Mouse (Mus musculus) lung, embryonic 16.5 days (tissue): ENCODE data around the gene Uaca. TPM values are rescaled to one million over a fixed set of nuclear protein-coding genes. Genes with fewer than 3 reads are reported as not detected.
A peak's percentile ranks its signal among the peaks of the same experiment; 100 is the strongest.

ENCODE experiments used
- ATAC-seq: fragments of 200-750 bp; cut with Nextera tagmentation; 2 replicates; pipeline ENCODE4 v1.8.0; 2017; ENCODE audit warnings: low read depth, mild to moderate bottlenecking, moderate library complexity
- H3K27ac ChIP-seq: fragments of 300-500 bp; sonication (generic); 2 replicates; pipeline ENCODE4 v1.5.1; 2014; ENCODE audit warnings: mild to moderate bottlenecking, control low read depth, low read length
- H3K27me3 ChIP-seq: fragments of 300-500 bp; sonication (generic); 2 replicates; pipeline ENCODE4 v1.6.1; 2014; ENCODE audit warnings: low read depth, low read length, mixed read lengths; ENCODE audit not compliant: control insufficient read depth, insufficient read depth
- H3K36me3 ChIP-seq: fragments of 300-500 bp; sonication (generic); 2 replicates; pipeline ENCODE4 v1.6.1; 2014; ENCODE audit warnings: low read length; ENCODE audit not compliant: control insufficient read depth, insufficient read depth
- H3K4me1 ChIP-seq: fragments of 300-500 bp; sonication (generic); replicated peaks from 2 replicates; pipeline ENCODE4 v1.6.1; 2014; ENCODE audit warnings: low read length, mixed read lengths; ENCODE audit not compliant: control insufficient read depth, insufficient read depth
- H3K4me2 ChIP-seq: fragments of 300-500 bp; sonication (generic); 2 replicates; pipeline ENCODE4 v1.6.1; 2014; ENCODE audit warnings: low read depth, low read length, control low read depth
- H3K4me3 ChIP-seq: fragments of 300-500 bp; sonication (generic); 2 replicates; pipeline ENCODE4 v1.5.1; 2014; ENCODE audit warnings: mild to moderate bottlenecking, low read length, control low read depth
- H3K9ac ChIP-seq: fragments of 300-500 bp; sonication (generic); 2 replicates; pipeline ENCODE4 v1.6.1; 2014; ENCODE audit warnings: low read length, control low read depth
- H3K9me3 ChIP-seq: fragments of 300-500 bp; sonication (generic); 2 replicates; pipeline ENCODE4 v1.6.1; 2016; ENCODE audit warnings: low read length; ENCODE audit not compliant: control insufficient read depth
- WGBS: fragments of 180-500 bp; shearing (Covaris S2); extraction: QIAGEN DNeasy Blood & Tissue Kit; methylation state at CpG from one replicate; pipeline ENCODE4 v1.1.7; 2014; 5-methylcytosine and 5-hydroxymethylcytosine counted together
- polyA plus RNA-seq: library from polyadenylated mRNA; unstranded; fragments of >200 nt; fragmentation: Nextera tagmentation; extraction: Ambion mirVana; gene quantifications from 2 replicates; pipeline ENCODE4 v1.2.1, GENCODE M21; 2015

The Uaca gene
- polyA plus RNA-seq, 1 experiment from 2014 or later: 33.3 TPM

DNA sequence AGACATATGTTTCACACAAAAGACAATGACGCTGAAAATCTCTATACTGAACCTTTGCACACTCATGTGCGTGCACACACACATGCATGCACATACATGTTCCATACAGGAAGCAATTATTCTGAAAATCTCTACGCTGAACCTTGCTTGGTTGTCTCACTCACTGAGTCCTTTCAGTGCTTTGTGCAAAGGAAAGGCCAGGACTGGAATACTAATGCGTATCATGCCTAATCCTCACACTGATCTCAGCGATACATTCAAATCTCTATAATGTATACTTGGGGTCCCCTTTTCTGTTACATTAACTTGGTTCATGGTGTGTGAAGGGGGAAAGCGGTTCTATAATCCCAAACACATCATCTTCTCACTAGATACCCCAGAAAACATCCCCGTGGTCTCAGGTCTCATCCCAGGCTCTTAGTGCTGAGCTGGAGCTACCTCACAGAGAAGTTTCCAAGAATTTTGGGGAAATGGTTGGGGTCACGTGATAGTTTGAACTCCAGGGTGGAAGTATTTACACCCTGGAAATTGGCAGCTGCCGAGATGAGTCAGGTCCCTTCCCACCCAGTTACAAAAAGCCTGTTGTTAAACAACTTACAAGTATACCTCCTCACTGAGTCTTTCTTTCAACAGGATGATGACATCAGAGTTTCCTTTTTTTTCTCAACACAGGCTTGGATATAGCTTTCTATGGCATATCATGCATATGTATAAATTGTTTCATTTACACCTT, 12.1 kb upstream of the Uaca start:
- no peaks in the 10 kb centered on the region for H3K9me3 ChIP-seq
- H3K36me3 ChIP-seq: no peaks in the 10 kb centered on the region
- no peak overlapping the region for H3K4me2 ChIP-seq
- no peak overlapping the region for H3K9ac ChIP-seq
- no peaks in the 10 kb centered on the region for H3K27me3 ChIP-seq
- H3K27ac ChIP-seq: no peak overlapping the region
- H3K4me3 ChIP-seq: no peak overlapping the region
- 83% methylated on average over 9 of the region's 9 CpGs for WGBS
- no peaks in the 10 kb centered on the region for H3K4me1 ChIP-seq
- no peak for ATAC-seq

DNA sequence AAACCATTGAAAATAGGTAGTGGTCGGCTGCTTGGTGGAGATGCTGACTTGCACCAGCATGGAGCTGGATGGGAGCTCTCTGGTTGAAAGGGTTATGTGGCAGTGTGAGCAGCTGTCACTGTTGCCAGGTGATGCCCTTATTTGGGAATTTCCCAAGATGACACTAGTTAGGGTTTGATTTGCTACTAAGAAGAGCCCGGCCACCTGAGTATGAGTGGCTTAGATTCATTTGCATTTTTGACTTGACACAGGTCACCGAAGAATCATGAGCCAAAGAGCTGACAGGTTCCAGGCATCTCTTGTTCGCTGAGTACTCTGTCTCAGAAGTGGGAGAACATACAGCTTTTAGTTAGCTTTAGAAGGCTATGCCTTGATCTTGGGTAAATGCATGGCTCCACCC, 9.3 kb upstream of the Uaca start:
- Histone ChIP-seq H3K27ac (no peak overlapping the region), H3K4me2 (no peak overlapping the region), H3K27me3 (no peaks in the 10 kb centered on the region), H3K36me3 (no peaks in the 10 kb centered on the region), H3K4me1 (no peaks in the 10 kb centered on the region), H3K4me3 (no peak overlapping the region), H3K9ac (no peak overlapping the region), H3K9me3 (no peaks in the 10 kb centered on the region)
- no peak for ATAC-seq
- 57% methylated on average over 4 of the region's 4 CpGs for WGBS

DNA sequence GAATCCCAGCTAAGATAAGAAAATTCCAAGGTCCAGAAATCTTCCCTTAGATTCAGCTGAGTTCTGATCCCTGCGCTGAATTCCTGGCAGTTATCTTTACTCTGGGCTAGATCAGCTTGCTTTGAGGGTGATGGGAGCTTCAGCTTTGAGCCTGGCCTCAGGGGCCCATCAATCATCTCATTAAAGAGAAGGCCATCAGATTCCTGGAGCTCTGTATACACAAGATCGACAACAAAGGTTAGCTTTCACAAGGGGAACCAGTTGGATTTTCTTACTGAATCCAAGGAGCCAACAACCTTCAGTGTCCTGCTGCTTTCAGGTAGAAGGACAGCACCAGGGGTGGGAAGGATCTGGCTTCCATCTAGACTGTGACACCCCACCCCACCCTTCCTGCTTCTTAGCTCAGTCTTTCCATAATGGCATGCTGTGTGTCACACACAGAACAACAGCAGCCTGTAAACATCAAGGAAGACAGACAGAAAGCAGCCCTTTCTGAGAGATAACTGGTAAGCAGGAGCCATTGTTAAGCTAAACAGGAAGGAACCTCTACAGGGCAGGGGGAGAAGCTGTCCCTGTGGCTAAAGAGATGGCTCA, 6.7 kb upstream of the Uaca start:
- Histone ChIP-seq H3K27ac (no peak overlapping the region), H3K4me2 (no peak overlapping the region), H3K9me3 (no peaks in the 10 kb centered on the region), H3K27me3 (no peaks in the 10 kb centered on the region), H3K36me3 (no peaks in the 10 kb centered on the region), H3K9ac (no peak overlapping the region), H3K4me1 (peaks cover 5% of the 10 kb centered on the region; the same call in 1 of the 2 replicates), H3K4me3 (no peak overlapping the region)
- WGBS: 8% methylated on average over 2 of the region's 2 CpGs
- ATAC-seq: no peak

DNA sequence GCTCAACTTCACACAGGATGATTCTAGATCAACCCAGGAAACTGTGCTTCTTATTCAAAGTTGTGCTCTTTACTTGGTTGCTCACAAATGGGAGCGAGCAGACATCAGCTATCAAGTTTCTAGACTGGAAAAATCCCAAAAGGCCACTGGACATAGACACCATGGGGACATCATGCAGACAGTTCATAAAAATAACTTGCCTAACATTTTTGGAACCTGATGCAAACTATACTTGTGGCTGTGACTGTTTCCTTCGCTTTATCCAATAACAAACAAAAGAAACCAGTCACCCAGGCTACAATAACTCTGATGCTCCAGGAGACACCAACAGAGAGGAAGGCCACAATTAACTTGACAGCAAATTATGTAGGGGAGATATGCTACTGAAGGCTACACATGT, 4.1 kb upstream of the Uaca start:
- no peaks in the 10 kb centered on the region for H3K27me3 ChIP-seq
- no peak overlapping the region for H3K4me2 ChIP-seq
- H3K36me3 ChIP-seq: no peaks in the 10 kb centered on the region
- 68% methylated on average over 2 of the region's 2 CpGs for WGBS
- H3K4me1 ChIP-seq: peaks cover 13% of the 10 kb centered on the region
- H3K9ac ChIP-seq: no peak overlapping the region
- H3K27ac ChIP-seq: peak overlapping the region; percentile 40; the same call in 1 of the 2 replicates
- no peaks in the 10 kb centered on the region for H3K9me3 ChIP-seq
- no peak overlapping the region for H3K4me3 ChIP-seq
- ATAC-seq: no peak

DNA sequence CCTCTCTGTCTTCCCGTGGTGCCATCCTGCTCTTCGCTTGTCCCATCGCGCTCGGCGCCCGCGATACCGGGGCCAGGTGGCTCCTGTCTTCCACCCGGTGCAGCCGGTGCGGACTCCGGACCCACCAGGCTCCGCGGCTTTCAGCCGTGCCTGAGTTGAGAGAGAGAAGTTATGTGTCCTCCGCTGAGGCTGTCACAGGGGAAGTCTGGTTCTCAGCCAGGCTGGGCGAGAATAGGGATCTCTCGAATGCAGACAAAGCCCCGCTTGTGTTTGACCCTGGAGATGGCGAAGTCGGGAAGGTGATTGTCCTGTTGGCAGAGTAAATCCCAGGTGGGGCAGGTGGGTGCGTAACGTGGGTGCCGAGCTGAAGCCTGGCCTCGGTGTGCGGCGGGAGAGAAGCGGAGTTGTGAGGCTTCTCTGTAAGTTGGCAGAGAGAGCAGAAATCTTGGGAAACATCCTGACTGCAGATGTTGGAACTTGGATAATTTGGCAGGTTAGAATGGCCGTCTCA, 554 bp downstream of the Uaca start:
- Histone ChIP-seq H3K4me2 (peak overlapping the region; percentile 82), H3K4me1 (peaks cover 23% of the 10 kb centered on the region), H3K9ac (peak overlapping the region; percentile 88), H3K4me3 (peak overlapping the region; percentile 93), H3K36me3 (no peaks in the 10 kb centered on the region), H3K27me3 (no peaks in the 10 kb centered on the region), H3K9me3 (no peaks in the 10 kb centered on the region), H3K27ac (peak overlapping the region; percentile 89)
- WGBS: under 1% methylated on average over 30 of the region's 30 CpGs
- peak; percentile 68 for ATAC-seq

DNA sequence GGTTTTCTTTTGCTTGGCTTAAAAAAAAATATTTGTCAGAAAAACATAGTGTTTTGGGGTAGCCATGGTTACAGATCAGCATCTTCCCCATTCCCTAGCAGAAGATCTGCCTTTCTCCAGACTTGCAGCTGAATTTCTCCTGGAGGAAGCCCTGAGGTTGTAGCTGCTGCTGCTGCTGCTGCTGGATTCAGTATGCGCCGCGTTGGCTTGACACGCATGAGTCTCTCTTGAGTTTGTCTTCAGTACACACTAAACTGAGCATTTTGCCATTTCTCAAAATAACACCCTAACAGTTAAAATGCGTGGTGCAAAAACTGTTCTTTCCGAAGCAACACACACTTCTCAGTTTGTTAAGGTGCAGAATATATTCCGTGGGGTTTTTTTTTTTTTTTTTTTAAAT, 1.7 kb downstream of the Uaca start:
- Histone ChIP-seq H3K36me3 (no peaks in the 10 kb centered on the region), H3K27ac (no peak overlapping the region), H3K4me2 (peak overlapping the region; percentile 82), H3K9me3 (no peaks in the 10 kb centered on the region), H3K27me3 (no peaks in the 10 kb centered on the region), H3K4me1 (peaks cover 18% of the 10 kb centered on the region), H3K9ac (no peak overlapping the region), H3K4me3 (no peak overlapping the region)
- no peak for ATAC-seq
- 50% methylated on average over 7 of the region's 7 CpGs for WGBS

DNA sequence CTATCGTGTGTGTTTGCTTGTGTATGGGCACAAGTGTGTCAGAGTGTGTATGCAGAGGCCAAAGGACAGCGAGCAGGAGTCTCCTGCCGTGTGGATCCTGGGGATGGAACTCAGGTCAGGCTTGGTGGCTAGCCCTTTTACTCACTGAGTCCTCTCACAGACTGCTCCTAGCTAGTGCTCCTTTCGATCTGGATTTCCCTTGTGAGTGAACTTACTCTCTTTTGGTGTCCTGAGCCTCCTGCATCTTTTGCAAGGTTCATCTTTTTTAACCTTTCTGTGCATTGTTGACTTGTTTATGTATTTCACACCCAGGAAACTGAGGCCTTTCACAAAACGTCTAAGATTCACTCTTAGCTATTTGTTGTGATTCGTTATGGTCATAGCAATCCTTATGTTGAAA, 2.8 kb downstream of the Uaca start:
- Histone ChIP-seq H3K27ac (no peak overlapping the region), H3K4me3 (no peak overlapping the region), H3K36me3 (no peaks in the 10 kb centered on the region), H3K27me3 (no peaks in the 10 kb centered on the region), H3K4me1 (peaks cover 24% of the 10 kb centered on the region), H3K4me2 (no peak overlapping the region), H3K9me3 (no peaks in the 10 kb centered on the region), H3K9ac (no peak overlapping the region)
- 74% methylated on average over 6 of the region's 6 CpGs for WGBS
- ATAC-seq: no peak

DNA sequence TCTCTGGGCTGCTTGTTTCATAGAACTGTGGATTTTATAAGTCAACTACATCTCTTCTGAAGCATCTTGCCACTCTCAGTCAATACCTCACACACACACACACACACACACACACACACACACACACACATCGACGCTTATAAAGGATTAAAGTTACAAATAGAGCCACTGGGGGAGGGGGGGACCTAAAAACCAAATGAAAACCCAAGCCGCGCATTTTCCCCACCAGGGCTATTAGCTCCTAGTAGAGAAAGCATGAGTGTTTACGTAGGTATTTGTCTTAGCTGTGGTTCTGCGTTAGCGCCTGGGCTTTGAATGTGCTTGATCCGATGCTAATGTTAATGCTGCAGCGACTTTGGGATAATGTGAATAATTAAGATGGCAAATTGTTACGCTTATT, 4.7 kb downstream of the Uaca start:
- Histone ChIP-seq H3K36me3 (no peaks in the 10 kb centered on the region), H3K27me3 (no peaks in the 10 kb centered on the region), H3K9me3 (no peaks in the 10 kb centered on the region), H3K4me3 (no peak overlapping the region; the same call in 1 of the 2 replicates), H3K9ac (no peak overlapping the region), H3K27ac (no peak overlapping the region), H3K4me1 (peaks cover 17% of the 10 kb centered on the region), H3K4me2 (peak overlapping the region; percentile 29; the same call in 1 of the 2 replicates)
- WGBS: 29% methylated on average over 10 of the region's 10 CpGs
- ATAC-seq: no peak

DNA sequence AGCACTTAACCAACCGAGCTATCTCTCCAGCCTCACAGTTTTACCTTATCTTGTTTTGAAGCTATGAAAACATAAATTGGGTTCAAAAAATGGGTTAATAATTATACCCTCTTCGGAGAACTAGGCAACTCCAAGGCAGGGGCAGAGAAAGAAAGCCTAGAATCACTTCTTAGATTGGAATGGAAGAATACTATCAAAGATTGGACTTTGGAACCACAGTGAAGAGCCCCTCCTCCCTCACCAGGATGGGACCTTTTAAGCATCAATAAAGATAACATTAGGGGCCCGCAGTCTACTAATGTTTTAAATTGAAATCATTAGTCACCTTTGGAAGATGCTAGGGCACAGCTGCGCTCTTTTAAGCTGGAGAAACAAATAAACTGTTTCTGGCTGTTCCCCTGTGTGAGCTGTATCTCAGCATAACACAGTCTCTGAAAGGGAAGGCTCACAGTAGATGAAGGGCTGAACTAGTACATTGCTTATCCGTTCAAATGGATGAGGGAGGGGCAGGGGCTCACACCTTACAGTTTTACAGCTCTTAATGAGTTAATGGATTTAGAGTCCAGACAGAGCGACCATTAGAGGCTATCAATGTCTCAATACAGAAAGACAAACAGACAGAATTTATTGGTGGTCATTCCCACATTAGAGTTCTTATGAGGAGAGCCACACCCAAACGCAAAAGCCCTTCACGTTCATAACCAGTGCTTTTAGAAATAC, 6.5 kb downstream of the Uaca start:
- Histone ChIP-seq H3K9me3 (no peaks in the 10 kb centered on the region), H3K36me3 (no peaks in the 10 kb centered on the region), H3K4me3 (no peak overlapping the region), H3K4me2 (no peak overlapping the region), H3K27me3 (no peaks in the 10 kb centered on the region), H3K27ac (no peak overlapping the region), H3K4me1 (peaks cover 13% of the 10 kb centered on the region), H3K9ac (no peak overlapping the region)
- no peak for ATAC-seq
- 42% methylated on average over 8 of the region's 8 CpGs for WGBS
